Mouse (Mus musculus) liver, embryonic 16.5 days (tissue): ENCODE data around the gene Hspa1l. TPM values are rescaled to one million over a fixed set of nuclear protein-coding genes. Genes with fewer than 3 reads are reported as not detected.
"Not testable (repeated sequence)": the region's sequence is repeated elsewhere in the genome, so short reads cannot be mapped to it uniquely, and the experiment has no call there.

Experiments used
- ATAC-seq: fragments of 200-750 bp; cut with Nextera tagmentation; 2 replicates; pipeline ENCODE4 v1.8.0; 2017; ENCODE audit warnings: low read depth, mild to moderate bottlenecking, moderate number of reproducible peaks, moderate library complexity
- H3K27ac ChIP-seq: fragments of 300-500 bp; sonication (generic); 2 replicates; pipeline ENCODE4 v1.5.1; 2014; ENCODE audit warnings: mild to moderate bottlenecking, low read length
- H3K27me3 ChIP-seq: fragments of 300-500 bp; sonication (generic); 2 replicates; pipeline ENCODE4 v1.6.1; 2014; ENCODE audit warnings: low read depth, low read length, mixed read lengths; ENCODE audit not compliant: control insufficient read depth, insufficient read depth
- H3K36me3 ChIP-seq: fragments of 300-500 bp; sonication (generic); 2 replicates; pipeline ENCODE4 v1.6.1; 2014; ENCODE audit warnings: mild to moderate bottlenecking; ENCODE audit not compliant: control insufficient read depth, insufficient read depth
- H3K4me1 ChIP-seq: fragments of 300-500 bp; sonication (generic); 2 replicates; pipeline ENCODE4 v1.6.1; 2014; ENCODE audit warnings: low read depth, low read length, mixed read lengths; ENCODE audit not compliant: control insufficient read depth
- H3K4me2 ChIP-seq: fragments of 300-500 bp; sonication (generic); 2 replicates; pipeline ENCODE4 v1.6.1; 2014; ENCODE audit warnings: low read depth, low read length, mixed read lengths
- H3K4me3 ChIP-seq: fragments of 300-500 bp; sonication (generic); 2 replicates; pipeline ENCODE4 v1.5.1; 2014; ENCODE audit warnings: low read depth, mild to moderate bottlenecking, low read length
- H3K9ac ChIP-seq: fragments of 300-500 bp; sonication (generic); 2 replicates; pipeline ENCODE4 v1.6.1; 2014; ENCODE audit warnings: low read depth, low read length
- H3K9me3 ChIP-seq: fragments of 300-500 bp; sonication (generic); replicated peaks from 2 replicates; pipeline ENCODE4 v1.6.1; 2016; ENCODE audit warnings: low read length; ENCODE audit not compliant: control insufficient read depth
- WGBS: fragments of 180-500 bp; shearing (Covaris S2); extraction: QIAGEN DNeasy Blood & Tissue Kit; methylation state at CpG from one replicate; pipeline ENCODE4 v1.1.7; 2014; ENCODE audit not compliant: insufficient replicate concordance; 5-methylcytosine and 5-hydroxymethylcytosine counted together
- polyA plus RNA-seq: library from polyadenylated mRNA; unstranded; fragments of >200 nt; fragmentation: Nextera tagmentation; extraction: Ambion mirVana; gene quantifications from 2 replicates; pipeline ENCODE4 v1.2.1, GENCODE M21; 2015

Hspa1l gene
- polyA plus RNA-seq, 1 experiment from 2014 or later, result 0.27 TPM

GRCm38 (mm10) chr17:35004075-35004717, 31.7 kb downstream of the Hspa1l start:
- H3K4me3 ChIP-seq, result no peak overlapping the region
- no peak overlapping the region for H3K9ac ChIP-seq
- H3K9me3 ChIP-seq, result no peaks in the 10 kb centered on the region
- WGBS, result 87% methylated on average over 17 of the region's 17 CpGs
- H3K27ac ChIP-seq, result no peak overlapping the region
- H3K36me3 ChIP-seq, result peaks cover 38% of the 10 kb centered on the region
- no peaks in the 10 kb centered on the region for H3K27me3 ChIP-seq
- H3K4me1 ChIP-seq, result peaks cover 23% of the 10 kb centered on the region
- H3K4me2 ChIP-seq, result no peak overlapping the region
- no peak for ATAC-seq

GRCm38 (mm10) chr17:35005158-35005557, 32.7 kb downstream of the Hspa1l start:
- ATAC-seq, result no peak

GRCm38 (mm10) chr17:35005902-35006301, 33.4 kb downstream of the Hspa1l start:
- not testable (repeated sequence) for H3K27me3 ChIP-seq, H3K9me3 ChIP-seq, H3K4me3 ChIP-seq, H3K27ac ChIP-seq, ATAC-seq, H3K9ac ChIP-seq, H3K4me2 ChIP-seq
- peaks cover 21% of the 10 kb centered on the region for H3K4me1 ChIP-seq
- peaks cover 45% of the 10 kb centered on the region for H3K36me3 ChIP-seq
- WGBS, result 88% methylated on average over 4 of the region's 5 CpGs

More at GRCm38 (mm10) chr17:35005158-35005557, 32.7 kb downstream of the Hspa1l start:
- Histone ChIP-seq H3K36me3 (peaks cover 38% of the 10 kb centered on the region), H3K4me2 (no peak overlapping the region), H3K9me3 (no peaks in the 10 kb centered on the region), H3K4me3 (no peak overlapping the region), H3K4me1 (peaks cover 21% of the 10 kb centered on the region), H3K9ac (no peak overlapping the region), H3K27ac (no peak overlapping the region), H3K27me3 (no peaks in the 10 kb centered on the region)
- WGBS, result 86% methylated on average over 10 of the region's 10 CpGs

DNA sequence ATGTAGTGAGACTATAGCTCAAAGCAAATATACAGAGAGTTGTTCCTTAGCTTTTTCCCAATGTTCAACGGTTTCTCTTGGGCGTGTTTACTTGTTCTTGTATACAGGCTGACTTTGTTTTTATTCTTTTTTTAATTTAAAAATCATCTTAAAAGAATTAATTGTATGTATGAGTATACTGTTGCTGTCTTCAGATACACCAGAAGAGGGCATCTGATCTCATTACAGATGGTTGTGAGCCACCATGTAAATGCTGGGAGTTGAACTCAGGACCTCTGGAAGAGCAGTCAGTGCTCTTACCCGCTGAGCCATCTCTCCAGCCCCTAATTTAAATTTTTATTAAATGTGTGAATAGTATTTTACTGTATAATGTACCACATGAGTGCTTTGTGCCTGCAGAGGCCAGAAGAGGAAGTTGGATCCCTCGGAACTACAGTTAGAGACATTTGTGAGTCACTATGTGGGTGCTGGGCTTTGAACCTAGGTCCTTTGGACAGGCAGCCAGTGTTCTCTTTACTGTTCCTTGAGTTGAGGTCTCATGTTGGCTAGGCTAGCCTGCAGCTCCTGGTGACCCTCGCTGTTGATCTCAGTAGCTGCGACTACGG, 35.0 kb downstream of the Hspa1l start:
- WGBS, result 79% methylated on average over 7 of the region's 7 CpGs
- Histone ChIP-seq H3K9ac (no peak overlapping the region), H3K4me3 (no peak overlapping the region), H3K9me3 (no peaks in the 10 kb centered on the region), H3K36me3 (peaks cover 61% of the 10 kb centered on the region), H3K4me1 (peaks cover 19% of the 10 kb centered on the region), H3K27ac (no peak overlapping the region), H3K27me3 (no peaks in the 10 kb centered on the region), H3K4me2 (no peak overlapping the region)
- no peak for ATAC-seq

DNA sequence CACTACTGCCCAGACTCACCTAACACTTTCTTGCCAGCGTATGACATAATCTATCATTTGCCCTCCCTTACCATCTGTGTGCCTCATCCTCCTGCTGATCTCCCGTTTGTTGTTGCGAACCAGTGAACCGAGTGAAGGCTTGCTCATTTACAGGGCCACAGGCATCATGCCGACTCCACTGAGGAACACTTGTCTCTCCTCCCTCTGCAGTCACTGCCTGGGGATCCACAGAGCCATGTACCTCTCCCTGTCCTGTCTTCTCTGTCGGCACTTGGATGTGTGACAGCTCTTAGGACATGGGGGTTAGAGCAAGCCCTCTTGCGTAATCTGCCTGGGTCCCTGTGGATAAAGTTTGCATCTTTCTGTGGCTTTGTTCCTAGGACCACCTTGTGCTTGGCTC, 37.1 kb downstream of the Hspa1l start:
- Histone ChIP-seq H3K4me1 (no peaks in the 10 kb centered on the region; the same call in 1 of the 2 replicates), H3K27me3 (no peaks in the 10 kb centered on the region), H3K36me3 (peaks cover 77% of the 10 kb centered on the region), H3K9ac (no peak overlapping the region), H3K4me3 (no peak overlapping the region), H3K4me2 (no peak overlapping the region), H3K9me3 (no peaks in the 10 kb centered on the region), H3K27ac (no peak overlapping the region)
- no peak for ATAC-seq
- WGBS, result 82% methylated on average over 7 of the region's 7 CpGs

DNA sequence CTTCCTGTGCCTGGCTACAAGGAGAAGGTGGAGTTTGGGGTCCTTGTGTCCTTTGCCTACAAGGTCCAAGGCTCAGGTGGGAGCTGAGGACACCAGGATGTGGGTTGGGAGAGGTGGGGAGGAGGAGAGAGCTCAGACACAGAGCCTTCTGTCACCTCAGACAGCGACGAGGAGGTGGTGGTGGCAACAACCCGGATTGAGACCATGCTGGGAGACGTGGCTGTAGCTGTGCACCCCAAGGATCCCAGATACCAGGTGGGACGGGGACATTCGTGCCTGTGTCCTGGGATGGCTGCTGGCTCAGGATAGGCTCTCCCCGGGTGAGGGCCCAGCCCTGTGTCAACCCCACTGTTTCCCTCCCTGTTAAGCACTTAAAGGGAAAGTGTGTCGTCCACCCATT, 38.9 kb downstream of the Hspa1l start:
- ATAC-seq, result no peak
- Histone ChIP-seq H3K9me3 (no peaks in the 10 kb centered on the region), H3K27ac (no peak overlapping the region), H3K36me3 (peaks cover 80% of the 10 kb centered on the region), H3K9ac (no peak overlapping the region), H3K27me3 (no peaks in the 10 kb centered on the region), H3K4me2 (no peak overlapping the region), H3K4me1 (peaks cover 3% of the 10 kb centered on the region), H3K4me3 (no peak overlapping the region)
- WGBS, result 82% methylated on average over 8 of the region's 8 CpGs

GRCm38 (mm10) chr17:35012430-35012829, 39.9 kb downstream of the Hspa1l start:
- Histone ChIP-seq H3K4me1 (peaks cover 4% of the 10 kb centered on the region), H3K27me3 (no peaks in the 10 kb centered on the region), H3K4me3 (no peak overlapping the region), H3K9ac (no peak overlapping the region), H3K4me2 (no peak overlapping the region), H3K36me3 (peaks cover 75% of the 10 kb centered on the region), H3K9me3 (no peaks in the 10 kb centered on the region), H3K27ac (no peak overlapping the region)
- 81% methylated on average over 13 of the region's 13 CpGs for WGBS
- ATAC-seq, result no peak

GRCm38 (mm10) chr17:35013221-35013620, 40.7 kb downstream of the Hspa1l start:
- Histone ChIP-seq H3K4me1 (peaks cover 4% of the 10 kb centered on the region), H3K36me3 (peaks cover 68% of the 10 kb centered on the region), H3K4me3 (no peak overlapping the region), H3K27me3 (no peaks in the 10 kb centered on the region), H3K9me3 (no peaks in the 10 kb centered on the region), H3K4me2 (no peak overlapping the region), H3K9ac (no peak overlapping the region), H3K27ac (no peak overlapping the region)
- no peak for ATAC-seq
- 71% methylated on average over 6 of the region's 6 CpGs for WGBS

DNA sequence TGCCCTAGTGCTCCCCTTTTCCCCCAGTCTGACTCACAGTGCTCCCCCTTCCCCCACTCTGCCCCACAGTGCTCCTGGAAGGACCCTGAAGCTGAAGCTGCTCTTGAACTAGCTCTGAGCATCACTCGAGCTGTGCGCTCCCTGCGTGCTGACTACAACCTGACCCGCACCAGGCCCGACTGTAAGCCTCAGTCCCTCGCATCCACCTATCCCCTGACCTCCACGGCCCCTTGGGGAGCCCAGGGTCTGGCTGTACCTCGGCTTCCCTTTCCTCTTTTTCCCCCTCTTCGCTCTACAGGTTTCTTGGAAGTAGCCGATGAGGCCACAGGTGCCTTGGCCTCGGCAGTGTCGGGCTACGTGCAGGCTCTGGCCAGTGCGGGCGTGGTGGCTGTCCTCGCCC, 42.8 kb downstream of the Hspa1l start:
- Histone ChIP-seq H3K4me3 (no peak overlapping the region), H3K9ac (no peak overlapping the region), H3K27ac (no peak overlapping the region), H3K36me3 (peaks cover 59% of the 10 kb centered on the region), H3K9me3 (no peaks in the 10 kb centered on the region), H3K4me2 (no peak overlapping the region), H3K4me1 (peaks cover 4% of the 10 kb centered on the region), H3K27me3 (no peaks in the 10 kb centered on the region)
- WGBS, result 88% methylated on average over 16 of the region's 16 CpGs
- ATAC-seq, result no peak
